In the genomic region with DNA sequence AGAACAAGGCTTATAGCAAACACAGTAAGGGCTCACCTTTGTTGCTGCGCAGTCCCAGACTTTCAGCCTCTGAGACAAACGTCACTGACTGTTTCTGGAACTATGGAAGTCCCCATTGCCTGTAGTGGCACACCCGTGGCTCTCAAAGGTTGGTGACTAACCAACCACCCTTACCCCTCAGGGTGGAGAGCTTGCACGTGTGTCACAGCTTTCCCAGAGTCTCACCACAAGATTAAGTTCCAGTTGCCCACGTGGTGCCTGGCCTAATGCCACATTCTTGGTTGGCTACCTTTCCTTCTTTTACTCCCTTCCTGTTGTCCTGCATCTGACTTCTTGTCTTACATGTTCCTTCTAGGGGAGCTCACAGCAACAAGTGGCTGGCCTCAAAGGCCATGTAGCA, we compare ENCODE assay signal across 23 mouse cellular contexts.
DNase-seq lines count a peak whose midpoint lies in the region; ATAC-seq lines count a peak whose summit lies in the region.
"Had no signal": no experiment of that assay in that cellular context is flagged by ENCODE, and none has a peak within 500 bp of the region (broad histone marks: within the 10 kb centered on the region; RNA-seq: fewer than 3 reads in every experiment).

No protein-coding gene starts in this region.

- H3K4me3 ChIP-seq in embryonic facial prominence, embryonic 14.5 days (ENCODE audit: low read depth, low read length), result no peak overlapping the region
- no peak overlapping the region for H3K4me3 ChIP-seq in embryonic facial prominence, embryonic 10.5 days
- H3K4me3 ChIP-seq: forebrain, embryonic 15.5 days; heart, embryonic 12.5 days; layer of hippocampus, adult 2 months; liver, embryonic 12.5 days; midbrain, embryonic 12.5 days; neural tube, embryonic 15.5 days had no signal

- peak; percentile 66; the same call in 1 of the 2 replicates for ATAC-seq in embryonic facial prominence, embryonic 14.5 days (ENCODE audit: low read depth)
- ATAC-seq: forebrain, embryonic 15.5 days; hindbrain, postnatal 0 days; intestine, embryonic 16.5 days; liver, embryonic 12.5 days had no signal

- H3K9me3 ChIP-seq in embryonic facial prominence, embryonic 14.5 days (ENCODE audit: control insufficient read depth, low read length), result no peaks in the 10 kb centered on the region
- H3K9me3 ChIP-seq in embryonic facial prominence, embryonic 10.5 days, result no peaks in the 10 kb centered on the region
- H3K9me3 ChIP-seq: forebrain, embryonic 15.5 days; G1E; heart, embryonic 12.5 days; liver, embryonic 12.5 days; midbrain, embryonic 12.5 days; neural tube, embryonic 15.5 days had no signal

- H3K9ac ChIP-seq in embryonic facial prominence, embryonic 14.5 days (ENCODE audit: low read depth, low read length), result no peak overlapping the region
- H3K9ac ChIP-seq: forebrain, embryonic 15.5 days; heart, embryonic 12.5 days; liver, embryonic 12.5 days; midbrain, embryonic 12.5 days; neural tube, embryonic 15.5 days had no signal

- no peaks in the 10 kb centered on the region for H3K27me3 ChIP-seq in embryonic facial prominence, embryonic 14.5 days (replicated peaks; ENCODE audit: control insufficient read depth, insufficient read depth, low read length)
- H3K27me3 ChIP-seq in embryonic facial prominence, embryonic 10.5 days (replicated peaks; ENCODE audit: low read depth, poor library complexity, severe bottlenecking), result no peaks in the 10 kb centered on the region
- H3K27me3 ChIP-seq: CH12.LX; forebrain, embryonic 15.5 days; heart, embryonic 12.5 days; liver, embryonic 12.5 days; midbrain, embryonic 12.5 days; neural tube, embryonic 15.5 days had no signal

- no peaks in the 10 kb centered on the region for H3K4me1 ChIP-seq in embryonic facial prominence, embryonic 14.5 days (ENCODE audit: control insufficient read depth, insufficient read depth, low read length)
- H3K4me1 ChIP-seq in embryonic facial prominence, embryonic 10.5 days, result peaks cover 5% of the 10 kb centered on the region; the same call in 1 of the 2 replicates
- H3K4me1 ChIP-seq: heart, embryonic 12.5 days; liver, embryonic 12.5 days; midbrain, embryonic 12.5 days; neural tube, embryonic 15.5 days had no signal

- WGBS in embryonic facial prominence, embryonic 14.5 days, result 58% methylated on average over 5 of the region's 5 CpGs
- 79% methylated on average over 5 of the region's 5 CpGs for WGBS in embryonic facial prominence, embryonic 10.5 days

- DNase-seq in embryonic facial prominence, embryonic 14.5 days (ENCODE audit: low spot score), result peak; percentile 52
- no peak for DNase-seq in embryonic facial prominence, embryonic 10.5 days (ENCODE audit: low spot score)
- peak; percentile 18 for DNase-seq in kidney, adult 18-20 months
- no peak for DNase-seq in kidney, postnatal 14 days
- peak; percentile 2 for DNase-seq in lung, postnatal 36 days
- DNase-seq in lung, postnatal 4 days, result no peak
- no peak for DNase-seq in cerebellum, postnatal 4 days (ENCODE audit: low spot score in 2 of 2)
- DNase-seq in layer of hippocampus, adult 18-20 months (ENCODE audit: low spot score in 2 of 2), result no peak
- DNase-seq: adrenal gland, postnatal 25 days; cerebellum, adult 8-10 months; cerebellum, postnatal 36 days; heart, postnatal 14 days; lung, postnatal 10 days had no signal

- H3K4me2 ChIP-seq in embryonic facial prominence, embryonic 14.5 days (ENCODE audit: low read depth, low read length), result no peak overlapping the region
- H3K4me2 ChIP-seq: forebrain, embryonic 15.5 days; heart, embryonic 12.5 days; liver, embryonic 12.5 days; midbrain, embryonic 12.5 days; neural tube, embryonic 15.5 days had no signal

- H3K36me3 ChIP-seq in embryonic facial prominence, embryonic 14.5 days (ENCODE audit: control insufficient read depth, insufficient read depth, low read length), result no peaks in the 10 kb centered on the region
- H3K36me3 ChIP-seq in embryonic facial prominence, embryonic 10.5 days (replicated peaks), result no peaks in the 10 kb centered on the region
- H3K36me3 ChIP-seq: forebrain, embryonic 15.5 days; G1E; heart, embryonic 12.5 days; liver, embryonic 12.5 days; midbrain, embryonic 12.5 days; neural tube, embryonic 15.5 days had no signal

- H3K27ac ChIP-seq in embryonic facial prominence, embryonic 14.5 days (replicated peaks; ENCODE audit: low read depth, low read length), result no peak overlapping the region
- no peak overlapping the region for H3K27ac ChIP-seq in embryonic facial prominence, embryonic 10.5 days (replicated peaks)
- H3K27ac ChIP-seq: forebrain, embryonic 15.5 days; hindbrain, postnatal 0 days; layer of hippocampus, adult 2 months; liver, embryonic 12.5 days; midbrain, embryonic 12.5 days; neural tube, embryonic 15.5 days had no signal

Comparison
In these comparisons a context has a peak if more than half of its experiments do, and no peak if none do; other contexts are left out.
1. DNase-seq: peak in embryonic facial prominence, embryonic 14.5 days (single experiment), kidney, adult 18-20 months (single experiment) and lung, postnatal 36 days (single experiment); none in embryonic facial prominence, embryonic 10.5 days (single experiment), kidney, postnatal 14 days (single experiment), lung, postnatal 4 days (0 of 2), cerebellum, postnatal 4 days (0 of 2) and layer of hippocampus, adult 18-20 months (0 of 2).